Mouse (Mus musculus): Measurements from ENCODE around the gene Sde2.
A peak's percentile ranks its signal among the peaks of the same experiment; 100 is the strongest.
"Not testable (repeated sequence)": the region's sequence is repeated elsewhere in the genome, so short reads cannot be mapped to it uniquely, and the experiment has no call there.

The Sde2 gene

GRCm38 (mm10) chr1:180888556-180889042 is 37.7 kb downstream of the Sde2 start:
- DNase-seq (ENCODE audit: low spot score): peak; percentile 83

GRCm38 (mm10) chr1:180889172-180889571 is 38.2 kb downstream of the Sde2 start:
- no peak for DNase-seq (ENCODE audit: low spot score)

- no peak for DNase-seq (ENCODE audit: low spot score)
Measured at GRCm38 (mm10) chr1:180889841-180890240, 38.9 kb downstream of the Sde2 start.

GRCm38 (mm10) chr1:180892808-180893207 is 41.9 kb downstream of the Sde2 start, which contains the start of gene Lefty2:
Lefty2 (plus strand) TSS chr1:180893108.
- no peak for DNase-seq (ENCODE audit: low spot score)

GRCm38 (mm10) chr1:180894088-180894987 is 43.4 kb downstream of the Sde2 start:
- not testable (repeated sequence) for DNase-seq (ENCODE audit: low spot score)

DNA sequence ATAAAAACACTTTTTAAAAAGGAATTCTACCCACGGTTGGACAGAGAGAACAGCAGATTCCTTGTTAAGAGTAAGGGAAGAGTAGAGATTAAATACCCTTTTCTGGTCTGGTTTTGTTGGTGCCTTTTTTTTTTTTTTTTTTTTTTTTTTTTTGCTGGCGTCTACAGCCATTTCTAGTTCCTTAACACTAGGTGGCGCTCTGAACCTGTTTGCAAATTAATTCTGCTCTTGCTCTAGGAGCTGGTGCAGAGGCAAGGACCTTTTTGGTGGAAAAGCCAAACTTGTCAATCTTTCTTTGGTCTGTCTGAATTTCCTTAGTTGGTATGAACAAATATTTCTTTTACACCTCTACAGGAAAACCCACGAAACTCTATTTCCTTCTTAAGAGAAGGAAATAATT is 50.2 kb downstream of the Sde2 start:
- DNase-seq (ENCODE audit: low spot score): no peak

DNA sequence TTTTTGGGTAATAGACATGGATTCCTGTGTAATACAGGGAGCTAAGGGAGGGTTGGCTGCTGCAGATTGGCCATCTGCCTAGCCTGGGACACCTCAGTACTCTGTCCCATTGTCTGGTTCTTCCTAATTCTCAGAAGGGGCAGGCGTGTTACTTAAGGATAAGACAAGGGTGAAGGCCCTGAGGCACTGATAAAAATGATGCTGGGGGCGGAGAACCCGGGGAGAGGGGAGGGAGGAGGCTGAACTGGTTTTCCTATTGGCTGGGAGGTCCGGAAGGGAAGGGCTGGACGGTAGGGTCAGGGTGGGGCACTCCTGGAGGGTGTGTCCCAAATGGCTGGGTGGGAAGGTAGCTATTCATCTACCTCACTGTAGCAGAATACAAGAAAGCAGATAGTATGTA is 52.0 kb downstream of the Sde2 start:
- no peak for DNase-seq (ENCODE audit: low spot score)

DNA sequence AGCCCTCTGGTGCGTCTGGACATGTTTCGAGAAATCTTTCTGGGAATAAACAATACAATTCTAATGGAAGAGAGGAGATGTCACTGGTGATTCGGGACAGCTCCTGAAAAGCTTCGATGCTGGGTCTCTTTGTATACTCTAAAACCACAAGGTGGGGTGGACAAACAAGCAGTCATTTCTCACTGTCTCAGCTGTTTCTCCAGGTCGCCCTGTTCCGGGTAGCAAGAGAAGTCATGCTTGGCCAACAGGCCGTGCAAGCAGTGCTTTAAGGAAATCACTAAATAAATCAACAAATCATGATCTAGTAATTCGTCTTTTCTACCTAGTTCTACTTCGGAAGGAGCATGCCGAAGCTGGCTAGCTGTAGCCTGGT is 52.7 kb downstream of the Sde2 start:
- no peak for DNase-seq (ENCODE audit: low spot score)

DNA sequence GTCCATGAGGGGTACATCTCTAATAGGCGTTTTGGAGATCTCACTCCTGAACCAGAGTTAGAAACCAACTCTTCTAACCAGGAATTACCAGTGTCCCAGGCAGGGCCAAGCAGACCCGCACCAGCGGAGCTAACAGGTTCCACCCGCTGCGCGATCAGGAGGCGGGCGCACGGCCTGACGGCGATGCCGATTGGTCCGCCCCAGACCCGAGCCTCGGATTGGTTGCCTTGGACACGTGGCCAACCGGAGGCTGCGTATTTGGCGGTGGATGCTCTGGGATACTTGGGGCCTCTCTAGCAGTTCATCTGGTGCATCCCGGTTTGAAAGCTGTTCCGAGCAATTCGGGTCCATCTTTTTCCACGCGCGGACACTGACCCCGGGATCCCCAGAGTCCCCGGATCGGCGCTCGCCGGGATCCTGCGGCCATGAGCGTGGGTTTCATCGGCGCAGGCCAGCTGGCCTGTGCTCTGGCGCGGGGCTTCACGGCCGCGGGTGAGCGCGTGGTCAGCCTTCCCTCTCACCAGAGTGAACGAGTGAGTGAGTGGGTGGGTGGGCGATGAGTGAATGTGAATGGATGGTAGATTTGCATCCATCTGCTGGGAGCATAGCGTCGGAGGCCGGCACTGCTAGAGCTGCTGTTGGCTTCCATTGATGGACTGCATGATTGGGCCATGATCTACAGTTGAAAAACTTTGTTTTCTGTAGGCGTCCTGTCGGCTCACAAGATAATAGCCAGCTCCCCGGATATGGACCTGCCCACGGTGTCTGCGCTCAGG is 53.3 kb downstream of the Sde2 start, which contains the start of gene Pycr2:
TSS of gene Pycr2 (plus strand) at position 255 of the 776 bp plus-strand sequence.
- peak; percentile 90 for DNase-seq (ENCODE audit: low spot score)

- DNase-seq (ENCODE audit: low spot score): no peak
Measured at GRCm38 (mm10) chr1:180904815-180905080, 53.8 kb downstream of the Sde2 start.

- no peak for DNase-seq (ENCODE audit: low spot score)
Measured at GRCm38 (mm10) chr1:180905307-180905706, 54.4 kb downstream of the Sde2 start.

GRCm38 (mm10) chr1:180905876-180906275 is 54.9 kb downstream of the Sde2 start:
- no peak for DNase-seq (ENCODE audit: low spot score)

DNA sequence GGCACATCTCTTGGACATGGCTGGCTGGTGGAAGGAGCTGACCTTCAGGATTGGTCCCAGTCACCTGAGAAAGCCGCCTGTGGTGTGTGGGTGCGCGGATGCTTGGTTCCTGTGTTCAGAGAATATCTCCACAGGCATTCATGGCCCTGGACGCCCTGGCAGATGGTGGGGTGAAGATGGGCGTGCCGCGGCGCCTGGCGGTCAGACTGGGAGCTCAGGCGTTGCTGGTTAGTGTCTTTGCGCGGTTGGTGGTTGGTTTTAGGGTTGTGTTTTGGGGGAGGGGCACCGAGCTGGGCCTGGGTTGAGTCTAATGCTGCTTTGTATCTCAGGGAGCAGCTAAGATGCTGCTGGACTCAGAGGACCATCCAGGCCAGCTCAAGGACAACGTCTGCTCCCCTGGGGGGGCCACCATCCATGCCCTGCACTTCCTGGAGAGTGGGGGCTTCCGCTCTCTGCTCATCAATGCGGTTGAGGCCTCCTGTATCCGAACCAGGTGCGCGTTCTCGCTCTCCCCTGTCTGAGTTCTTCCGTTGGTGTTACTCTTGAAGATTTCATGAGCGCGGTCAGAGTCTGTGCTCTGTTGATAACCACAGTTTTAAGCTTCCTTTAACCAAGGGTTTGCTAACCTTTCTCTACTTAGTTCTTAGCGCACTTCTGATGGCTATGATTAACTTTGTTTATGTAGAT is 55.7 kb downstream of the Sde2 start:
- DNase-seq (ENCODE audit: low spot score): no peak

GRCm38 (mm10) chr1:180911138-180911537 is 60.2 kb downstream of the Sde2 start:
- DNase-seq (ENCODE audit: low spot score): no peak

GRCm38 (mm10) chr1:180911653-180912287 is 60.8 kb downstream of the Sde2 start:
- DNase-seq (ENCODE audit: low spot score): no peak

DNA sequence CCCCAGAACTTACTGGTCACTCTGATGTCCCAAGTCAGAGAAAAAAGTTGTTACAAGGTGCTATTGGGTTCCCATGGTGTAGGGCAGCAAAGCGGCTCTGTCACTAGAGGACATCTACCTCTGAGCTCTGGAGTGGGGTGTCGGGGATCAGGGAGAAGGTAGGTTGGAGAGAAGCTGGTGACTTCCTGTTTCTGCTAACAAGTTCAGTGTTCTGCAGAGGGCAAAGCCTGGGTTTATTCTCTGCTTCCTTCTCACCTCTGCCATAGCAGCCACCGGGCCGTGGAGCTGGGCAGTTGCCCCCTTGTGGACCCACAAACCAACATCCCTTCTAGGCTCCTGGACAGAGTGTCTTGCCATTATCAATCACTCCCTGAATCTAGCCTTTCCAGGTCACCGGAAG is 61.9 kb downstream of the Sde2 start:
- DNase-seq (ENCODE audit: low spot score): no peak

DNA sequence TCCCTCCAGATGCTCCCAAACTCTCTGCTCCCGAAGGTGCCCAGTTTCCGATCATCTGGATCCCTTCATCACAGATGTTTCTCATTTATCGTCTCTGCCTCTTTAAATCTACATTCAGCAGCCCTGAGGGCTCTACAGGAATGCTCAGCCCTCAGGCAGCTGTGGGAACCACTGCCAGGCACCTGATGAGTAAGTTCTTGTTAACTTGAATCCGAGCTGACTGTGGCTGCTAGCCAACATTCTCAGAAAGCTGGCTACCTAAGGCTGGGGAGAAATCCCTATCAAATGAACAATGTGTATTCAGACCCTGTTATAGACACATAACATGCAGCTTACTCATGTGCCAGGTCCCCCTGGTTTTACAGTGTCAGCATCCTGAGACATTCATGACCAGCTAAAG is 62.9 kb downstream of the Sde2 start:
- DNase-seq (ENCODE audit: low spot score): no peak

DNA sequence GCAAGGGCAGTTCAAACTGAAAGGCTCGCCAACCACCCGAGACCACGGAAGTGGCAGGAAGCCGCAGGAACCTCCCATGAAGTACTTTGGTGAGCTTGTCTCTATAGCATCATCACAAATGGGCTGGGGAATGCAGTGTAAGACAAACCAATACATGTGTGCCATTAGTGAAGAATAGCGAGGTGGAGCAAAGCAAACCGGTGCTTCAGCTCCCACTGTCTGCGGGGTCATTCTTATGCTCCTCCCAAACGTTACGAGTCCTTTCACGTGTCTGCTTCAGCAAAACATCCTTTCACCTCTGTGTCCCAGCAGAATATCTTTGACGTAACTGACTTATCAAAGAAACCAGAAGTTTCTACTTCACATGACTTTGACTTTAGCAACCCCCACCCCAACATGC is 65.5 kb downstream of the Sde2 start:
- no peak for DNase-seq (ENCODE audit: low spot score)

DNA sequence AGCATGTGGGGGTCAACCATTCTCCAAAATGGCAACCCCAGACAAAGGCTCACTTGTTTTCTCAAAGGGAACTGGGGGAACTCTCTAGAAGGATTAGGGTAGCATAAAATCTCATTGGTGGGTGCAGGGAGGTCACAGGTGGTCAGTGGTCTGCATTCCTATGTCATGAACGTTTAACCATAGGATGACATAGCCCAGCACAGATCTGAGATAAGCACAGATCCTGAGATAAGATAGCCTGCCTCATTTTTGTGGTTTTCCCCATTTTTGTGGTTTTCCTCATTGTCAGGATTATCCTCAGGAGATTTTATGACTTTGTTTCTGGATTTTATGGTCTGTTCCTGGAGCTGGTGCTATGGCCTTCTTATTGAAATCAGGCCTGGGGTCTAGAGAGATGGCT is 66.1 kb downstream of the Sde2 start:
- DNase-seq (ENCODE audit: low spot score): no peak
